Mouse (Mus musculus) CH12.LX (cell line): ENCODE results near the gene Hcn3. TPM values are rescaled to one million over a fixed set of nuclear protein-coding genes. Genes with fewer than 3 reads are reported as not detected.

Source experiments
- DNase-seq: peaks from one replicate; pipeline ENCODE4 v3.0.0-alpha.2; 2013; ENCODE audit errors: extremely low read depth
- H3K27ac ChIP-seq: 2 replicates; pipeline ENCODE4 v1.5.1; 2012; ENCODE audit warnings: low read depth, mild to moderate bottlenecking, control low read depth, moderate library complexity; ENCODE audit not compliant: insufficient read depth
- H3K27me3 ChIP-seq: replicated peaks from 2 replicates; pipeline ENCODE3; 2012; ENCODE audit warnings: inconsistent platforms
- H3K36me3 ChIP-seq, 2 experiments: replicated peaks in 1 of 2; 2 replicates each; pipeline versions ENCODE3 to v1.6.1; 2012; ENCODE audit warnings: inconsistent platforms in 1 of 2, low read length in 1 of 2, mild to moderate bottlenecking in 1 of 2, mixed read lengths in 1 of 2, moderate library complexity in 1 of 2; ENCODE audit not compliant: control insufficient read depth in 1 of 2, insufficient read depth in 1 of 2
- H3K4me1 ChIP-seq, 2 experiments: 2 replicates each; pipeline ENCODE4 v1.6.1; 2012; ENCODE audit warnings: inconsistent platforms in 1 of 2, moderate library complexity in 1 of 2; ENCODE audit not compliant: insufficient read depth in 2 of 2, control insufficient read depth in 1 of 2
- H3K4me2 ChIP-seq: 2 replicates; pipeline ENCODE4 v1.6.1; 2012; ENCODE audit warnings: low read depth, mild to moderate bottlenecking, control low read depth; ENCODE audit not compliant: poor library complexity, insufficient read depth, severe bottlenecking
- H3K4me3 ChIP-seq, 3 experiments: fragments of 150-350 bp in 1 of 3; sonication (generic) in 1 of 3; replicated peaks in 1 of 3; 2 replicates each; pipeline versions ENCODE3 to v1.5.1; 2011 to 2012; ENCODE audit warnings: low read depth in 2 of 3, low read length in 2 of 3, mild to moderate bottlenecking in 2 of 3, moderate library complexity in 2 of 3, control low read depth in 1 of 3, improper control_type of control experiment in 1 of 3, inconsistent platforms in 1 of 3, mixed read lengths in 1 of 3; ENCODE audit not compliant: poor library complexity in 1 of 3
- H3K79me2 ChIP-seq: replicated peaks from 2 replicates; pipeline ENCODE4 v1.6.1; 2012; ENCODE audit warnings: mild to moderate bottlenecking, moderate library complexity; ENCODE audit not compliant: control insufficient read depth, poor library complexity, insufficient read depth, severe bottlenecking; ENCODE audit errors: extremely low read depth
- H3K9ac ChIP-seq: 2 replicates; pipeline ENCODE4 v1.6.1; 2012; ENCODE audit warnings: low read depth, mild to moderate bottlenecking, control low read depth, moderate library complexity; ENCODE audit not compliant: insufficient read depth
- H3K9me3 ChIP-seq: replicated peaks from 2 replicates; pipeline ENCODE3; 2012; ENCODE audit warnings: low read length, inconsistent platforms, mixed read lengths
- CHD1 ChIP-seq: IDR thresholded peaks from 2 replicates; pipeline ENCODE4 v1.6.1; 2012; ENCODE audit warnings: low read depth, low read length, improper control_type of control experiment, inconsistent platforms
- CTCF ChIP-seq, 2 experiments: IDR thresholded peaks in 1 of 2; conservative IDR thresholded peaks in 1 of 2; 2 replicates each; pipeline ENCODE4 v1.5.1; 2011 to 2012; ENCODE audit warnings: low read depth in 2 of 2, low read length in 2 of 2, improper control_type of control experiment in 1 of 2, inconsistent platforms in 1 of 2, mild to moderate bottlenecking in 1 of 2, moderate library complexity in 1 of 2
- E2F4 ChIP-seq: IDR thresholded peaks from 2 replicates; pipeline ENCODE4 v1.6.1; 2011; ENCODE audit warnings: low read depth, low read length, improper control_type of control experiment; ENCODE audit not compliant: insufficient replicate concordance
- ELF1 ChIP-seq: IDR thresholded peaks from 2 replicates; pipeline ENCODE4 v1.6.1; 2014; ENCODE audit warnings: low read depth, mild to moderate bottlenecking, inconsistent platforms, low read length, improper control_type of control experiment
- EP300 ChIP-seq: IDR thresholded peaks from 2 replicates; pipeline ENCODE4 v1.6.1; 2011; ENCODE audit warnings: low read length, improper control_type of control experiment
- ETS1 ChIP-seq: conservative IDR thresholded peaks from 2 replicates; pipeline ENCODE4 v1.6.1; 2012; ENCODE audit warnings: low read depth, mild to moderate bottlenecking, inconsistent platforms, low read length, improper control_type of control experiment, moderate library complexity
- HCFC1 ChIP-seq: IDR thresholded peaks from 2 replicates; pipeline ENCODE4 v1.6.1; 2012; ENCODE audit warnings: low read depth, mild to moderate bottlenecking, inconsistent platforms, low read length, improper control_type of control experiment
- IRF4 ChIP-seq: IDR thresholded peaks from 2 replicates; pipeline ENCODE4 v1.6.1; 2014; ENCODE audit warnings: low read depth, mild to moderate bottlenecking, inconsistent platforms, low read length, improper control_type of control experiment
- JUN ChIP-seq: IDR thresholded peaks from 2 replicates; pipeline ENCODE4 v1.6.1; 2011; ENCODE audit warnings: low read depth, mild to moderate bottlenecking, low read length, improper control_type of control experiment, moderate library complexity; ENCODE audit not compliant: insufficient read depth
- JUND ChIP-seq: conservative IDR thresholded peaks from 2 replicates; pipeline ENCODE4 v1.6.1; 2011; ENCODE audit warnings: low read depth, low read length, improper control_type of control experiment
- MXI1 ChIP-seq: IDR thresholded peaks from 2 replicates; pipeline ENCODE4 v1.6.1; 2011; ENCODE audit warnings: mild to moderate bottlenecking, low read depth, low read length, improper control_type of control experiment
- NELFE ChIP-seq: IDR thresholded peaks from 2 replicates; pipeline ENCODE4 v1.6.1; 2011; ENCODE audit warnings: low read depth, low read length, improper control_type of control experiment
- PAX5 ChIP-seq: IDR thresholded peaks from 2 replicates; pipeline ENCODE4 v1.6.1; 2012; ENCODE audit warnings: low read length, inconsistent platforms, mixed read lengths
- POLR2A ChIP-seq: IDR thresholded peaks from 2 replicates; pipeline ENCODE4 v1.6.1; 2011; ENCODE audit warnings: low read depth, mild to moderate bottlenecking, improper control_type of control experiment, low read length
- POLR2AphosphoS2 ChIP-seq: IDR thresholded peaks from 2 replicates; pipeline ENCODE4 v1.6.1; 2011; ENCODE audit warnings: low read depth, low read length, improper control_type of control experiment
- RAD21 ChIP-seq: IDR thresholded peaks from 2 replicates; pipeline ENCODE4 v1.6.1; 2011; ENCODE audit warnings: low read depth, mild to moderate bottlenecking, low read length, improper control_type of control experiment, moderate library complexity
- RCOR1 ChIP-seq: conservative IDR thresholded peaks from 2 replicates; pipeline ENCODE4 v1.6.1; 2012; ENCODE audit warnings: low read depth, mild to moderate bottlenecking, inconsistent platforms, low read length, improper control_type of control experiment
- SIN3A ChIP-seq: IDR thresholded peaks from 2 replicates; pipeline ENCODE4 v1.6.1; 2012; ENCODE audit warnings: low read length, improper control_type of control experiment, inconsistent platforms
- SMC3 ChIP-seq: IDR thresholded peaks from 2 replicates; pipeline ENCODE4 v1.6.1; 2011; ENCODE audit warnings: low read depth, low read length, improper control_type of control experiment
- TBP ChIP-seq: conservative IDR thresholded peaks from 2 replicates; pipeline ENCODE4 v1.6.1; 2011; ENCODE audit warnings: low read depth, low read length, improper control_type of control experiment
- TCF12 ChIP-seq: IDR thresholded peaks from 2 replicates; pipeline ENCODE4 v1.6.1; 2014; ENCODE audit warnings: low read depth, mild to moderate bottlenecking, inconsistent platforms, low read length, improper control_type of control experiment
- ZMIZ1 ChIP-seq: IDR thresholded peaks from 2 replicates; pipeline ENCODE4 v1.6.1; 2012; ENCODE audit warnings: low read depth, mild to moderate bottlenecking, inconsistent platforms, low read length, improper control_type of control experiment
- ZNF384 ChIP-seq: IDR thresholded peaks from 2 replicates; pipeline ENCODE4 v1.6.1; 2012; ENCODE audit warnings: low read depth, low read length, improper control_type of control experiment, inconsistent platforms
- dilution Hi-C: fragments of 300-500 bp; cut with MboI; formaldehyde crosslinking; loops from 2 replicates; pipeline ENCODE4 v1.14.3; 2020; ENCODE audit warnings: low sequenced_read_pairs; ENCODE audit not compliant: extremely low pct_unique_long_range_greater_than_20kb, extremely low pct_ligation_motif_present
- in situ Hi-C: fragments of 300-500 bp; cut with MboI; formaldehyde crosslinking; loops from 3 replicates; pipeline ENCODE4 v1.14.3; 2019; ENCODE audit warnings: low sequenced_read_pairs, low pct_ligation_motif_present, low pct_unique_long_range_greater_than_20kb, mixed read lengths
- polyA plus RNA-seq: library from polyadenylated mRNA; unstranded; fragments of >175 nt; gene quantifications from 2 replicates; pipeline ENCODE4 v1.2.1, GENCODE M21; 2012; ENCODE audit warnings: low read depth; ENCODE audit not compliant: insufficient read length
- total RNA-seq, 2 experiments: library from RNA; depleted of rRNA; stranded (reverse); fragments of 300-350 nt in 1 of 2; fragments of >200 nt in 1 of 2; gene quantifications; 2 replicates each; pipeline ENCODE4 v1.2.3; 2012 to 2014

Gene Hcn3
- total and polyA plus RNA-seq, 3 experiments, result 1.7 to 3.2 (median 2.0) TPM

- in situ Hi-C loops, result no loop called here
- peaks cover 0 to 46% of the 10 kb centered on the region in 2 experiments for H3K36me3 ChIP-seq
- H3K9ac ChIP-seq, result no peak overlapping the region
- no peaks in the 10 kb centered on the region for H3K27me3 ChIP-seq
- H3K27ac ChIP-seq, result no peak overlapping the region
- DNase-seq, result no peak
- H3K4me2 ChIP-seq, result no peak overlapping the region
- H3K79me2 ChIP-seq, result no peaks in the 10 kb centered on the region
- TF ChIP-seq POLR2A, result no peak
- TF ChIP-seq IRF4, result no peak
- no peak for TF ChIP-seq SMC3
- no peak for TF ChIP-seq CHD1
- TF ChIP-seq EP300, result no peak
- no peak for TF ChIP-seq ZNF384
- no peak for TF ChIP-seq TBP
- no peak for TF ChIP-seq MXI1
- no peak for TF ChIP-seq CTCF (conservative IDR thresholded peaks at IDR 0.05 in 1 of 2, IDR thresholded peaks at IDR 0.05 in 1 of 2; ENCODE audit: low read depth in 2 of 2, low read length in 2 of 2)
- TF ChIP-seq ETS1, result no peak
- no peak for TF ChIP-seq E2F4
- no peak for TF ChIP-seq JUN
- no peak for TF ChIP-seq JUND
- TF ChIP-seq PAX5, result no peak
- TF ChIP-seq, all 38 proteins: peak for 0
- dilution Hi-C loops, result no loop called here
- Histone ChIP-seq H3K4me3 (no peak overlapping the region), H3K9me3 (no peaks in the 10 kb centered on the region), H3K4me1 (no peaks in the 10 kb centered on the region)
Observed at GRCm38 (mm10) chr3:89147101-89147978, 12.7 kb downstream of the Hcn3 start.

- no peaks in the 10 kb centered on the region for H3K27me3 ChIP-seq
- dilution Hi-C loops, result no loop called here
- H3K79me2 ChIP-seq, result no peaks in the 10 kb centered on the region
- no peak for DNase-seq
- no peak overlapping the region for H3K4me2 ChIP-seq
- no peaks in the 10 kb centered on the region for H3K9me3 ChIP-seq
- no peaks in the 10 kb centered on the region for H3K4me1 ChIP-seq
- TF ChIP-seq ELF1 (no peak), RAD21 (no peak), SIN3A (no peak), RCOR1 (no peak), IRF4 (no peak), TCF12 (no peak), E2F4 (no peak), CHD1 (no peak), POLR2AphosphoS2 (no peak), HCFC1 (no peak), JUN (no peak), ZMIZ1 (no peak), NELFE (no peak)
- TF ChIP-seq, all 38 proteins: peak for 0
- Histone ChIP-seq H3K27ac (no peak overlapping the region), H3K4me3 (no peak overlapping the region), H3K9ac (no peak overlapping the region), H3K36me3 (peaks cover 0 to 33% of the 10 kb centered on the region in 2 experiments)
- in situ Hi-C loops, result no loop called here
Observed at GRCm38 (mm10) chr3:89145566-89145965, 14.4 kb downstream of the Hcn3 start.
